Mouse (Mus musculus): ENCODE results near the gene Tcstv3. TPM values are rescaled to one million over a fixed set of nuclear protein-coding genes. Genes with fewer than 3 reads are reported as not detected.
"Not testable (repeated sequence)": the region's sequence is repeated elsewhere in the genome, so short reads cannot be mapped to it uniquely, and the experiment has no call there.

The Tcstv3 gene
- not detected in 2 replicates for polyA plus RNA-seq (2015; fragmentation: Nextera tagmentation; extraction: Ambion mirVana)

GRCm38 (mm10) chr13:120316578-120316977, at the start of gene Tcstv3:
TSS of gene Tcstv3 (plus strand) at chr13:120316878.
- not testable (repeated sequence) for H3K4me3 ChIP-seq; ATAC-seq (ENCODE audit: low FRiP score, low read depth); H3K9ac ChIP-seq; H3K27ac ChIP-seq; H3K4me2 ChIP-seq (replicated peaks); H3K27me3 ChIP-seq; H3K4me1 ChIP-seq; H3K36me3 ChIP-seq; H3K9me3 ChIP-seq
- WGBS = 70% methylated on average over 3 of the region's 3 CpGs

- H3K27ac ChIP-seq; ATAC-seq (ENCODE audit: low FRiP score, low read depth); H3K9ac ChIP-seq; H3K9me3 ChIP-seq; H3K4me2 ChIP-seq (replicated peaks); H3K4me1 ChIP-seq; H3K36me3 ChIP-seq; H3K27me3 ChIP-seq; H3K4me3 ChIP-seq: not testable (repeated sequence)
- WGBS = 23% methylated on average over 2 of the region's 2 CpGs
Measured at GRCm38 (mm10) chr13:120277837-120278236, 38.8 kb upstream of the Tcstv3 start.

GRCm38 (mm10) chr13:120278784-120279183, 37.9 kb upstream of the Tcstv3 start:
- 86% methylated on average over 9 of the region's 9 CpGs for WGBS

GRCm38 (mm10) chr13:120299324-120299894, 17.3 kb upstream of the Tcstv3 start:
- ATAC-seq (ENCODE audit: low FRiP score, low read depth) = no peak
- H3K9me3 ChIP-seq = no peaks in the 10 kb centered on the region
- H3K36me3 ChIP-seq = no peaks in the 10 kb centered on the region
- H3K9ac ChIP-seq = no peak overlapping the region
- no peaks in the 10 kb centered on the region for H3K27me3 ChIP-seq
- no peak overlapping the region for H3K27ac ChIP-seq
- H3K4me2 ChIP-seq (replicated peaks) = no peak overlapping the region
- H3K4me1 ChIP-seq = no peaks in the 10 kb centered on the region
- no peak overlapping the region for H3K4me3 ChIP-seq
- 72% methylated on average over 1 of the region's 1 CpGs for WGBS

More at GRCm38 (mm10) chr13:120278784-120279183, 37.9 kb upstream of the Tcstv3 start:
- H3K9me3 ChIP-seq = no peaks in the 10 kb centered on the region
- no peaks in the 10 kb centered on the region for H3K27me3 ChIP-seq
- H3K4me1 ChIP-seq = no peaks in the 10 kb centered on the region
- H3K36me3 ChIP-seq = no peaks in the 10 kb centered on the region
- no peak overlapping the region for H3K4me2 ChIP-seq (replicated peaks)
- H3K4me3 ChIP-seq = no peak overlapping the region
- no peak overlapping the region for H3K9ac ChIP-seq
- H3K27ac ChIP-seq = no peak overlapping the region
- no peak for ATAC-seq (ENCODE audit: low FRiP score, low read depth)

GRCm38 (mm10) chr13:120299991-120300442, 16.7 kb upstream of the Tcstv3 start, which contains the start of gene BC147527:
TSS of gene BC147527 (plus strand) at chr13:120300392.
- no peak for ATAC-seq (ENCODE audit: low FRiP score, low read depth)
- Histone ChIP-seq H3K27me3 (no peaks in the 10 kb centered on the region), H3K36me3 (no peaks in the 10 kb centered on the region), H3K4me2 (replicated peaks) (no peak within 1 kb of the TSS), H3K9me3 (no peaks in the 10 kb centered on the region), H3K4me3 (no peak within 1 kb of the TSS), H3K9ac (no peak within 1 kb of the TSS), H3K27ac (no peak within 1 kb of the TSS), H3K4me1 (no peaks in the 10 kb centered on the region)
- 51% methylated on average over 2 of the region's 2 CpGs for WGBS

GRCm38 (mm10) chr13:120300853-120301252, 15.8 kb upstream of the Tcstv3 start:
- Histone ChIP-seq H3K4me3 (no peak overlapping the region), H3K4me2 (replicated peaks) (no peak overlapping the region), H3K4me1 (no peaks in the 10 kb centered on the region), H3K27ac (no peak overlapping the region), H3K9me3 (no peaks in the 10 kb centered on the region), H3K27me3 (no peaks in the 10 kb centered on the region), H3K9ac (no peak overlapping the region), H3K36me3 (no peaks in the 10 kb centered on the region)
- WGBS = 82% methylated on average over 4 of the region's 4 CpGs
- ATAC-seq (ENCODE audit: low FRiP score, low read depth) = no peak

GRCm38 (mm10) chr13:120310749-120311148, 5.9 kb upstream of the Tcstv3 start:
- WGBS = 54% methylated on average over 4 of the region's 4 CpGs
- Histone ChIP-seq H3K4me2 (replicated peaks) (no peak overlapping the region), H3K4me3 (no peak overlapping the region), H3K27ac (no peak overlapping the region), H3K27me3 (no peaks in the 10 kb centered on the region), H3K9me3 (no peaks in the 10 kb centered on the region), H3K4me1 (no peaks in the 10 kb centered on the region), H3K36me3 (no peaks in the 10 kb centered on the region), H3K9ac (no peak overlapping the region)
- ATAC-seq (ENCODE audit: low FRiP score, low read depth) = no peak

- no peak for ATAC-seq (ENCODE audit: low FRiP score, low read depth)
- Histone ChIP-seq H3K27ac (no peak overlapping the region), H3K9me3 (no peaks in the 10 kb centered on the region), H3K27me3 (no peaks in the 10 kb centered on the region), H3K4me2 (replicated peaks) (peak overlapping the region; percentile 9; the same call in 1 of the 2 replicates), H3K4me1 (no peaks in the 10 kb centered on the region), H3K9ac (no peak overlapping the region), H3K36me3 (no peaks in the 10 kb centered on the region), H3K4me3 (no peak overlapping the region)
- WGBS = 42% methylated on average over 14 of the region's 14 CpGs
Measured at GRCm38 (mm10) chr13:120313584-120313983, 3.1 kb upstream of the Tcstv3 start.

- ATAC-seq (ENCODE audit: low FRiP score, low read depth) = no peak
- Histone ChIP-seq H3K27me3 (no peaks in the 10 kb centered on the region), H3K4me2 (replicated peaks) (no peak overlapping the region), H3K9ac (no peak overlapping the region), H3K4me1 (no peaks in the 10 kb centered on the region), H3K9me3 (no peaks in the 10 kb centered on the region), H3K4me3 (no peak overlapping the region), H3K27ac (no peak overlapping the region), H3K36me3 (no peaks in the 10 kb centered on the region)
- WGBS = 66% methylated on average over 3 of the region's 3 CpGs
Measured at GRCm38 (mm10) chr13:120320183-120320582, 3.5 kb downstream of the Tcstv3 start.

- no peak overlapping the region for H3K4me3 ChIP-seq
- H3K9me3 ChIP-seq = no peaks in the 10 kb centered on the region
- ATAC-seq (ENCODE audit: low FRiP score, low read depth) = no peak
- no peak overlapping the region for H3K9ac ChIP-seq
- H3K27me3 ChIP-seq = no peaks in the 10 kb centered on the region
- H3K27ac ChIP-seq = no peak overlapping the region
- H3K4me2 ChIP-seq (replicated peaks) = no peak overlapping the region
- no peaks in the 10 kb centered on the region for H3K36me3 ChIP-seq
- 83% methylated on average over 1 of the region's 1 CpGs for WGBS
- H3K4me1 ChIP-seq = no peaks in the 10 kb centered on the region
Measured at GRCm38 (mm10) chr13:120320721-120321120, 4.0 kb downstream of the Tcstv3 start.

Other genes starting within 250 kb of the Tcstv3 start
- not detected in 2 replicates for gene Gm20767, start 176.6 kb upstream of the Tcstv3 start, polyA plus RNA-seq (2015; fragmentation: Nextera tagmentation; extraction: Ambion mirVana)
- not detected in 2 replicates for gene Gm21818, start 144.4 kb upstream of the Tcstv3 start, polyA plus RNA-seq (2015; fragmentation: Nextera tagmentation; extraction: Ambion mirVana)
- gene Gm21762, start 100.9 kb upstream of the Tcstv3 start, polyA plus RNA-seq (2015; fragmentation: Nextera tagmentation; extraction: Ambion mirVana) = not detected in 2 replicates
- not detected in 2 replicates for gene Gm21731, start 77.8 kb upstream of the Tcstv3 start, polyA plus RNA-seq (2015; fragmentation: Nextera tagmentation; extraction: Ambion mirVana)
- gene AF067061, start 53.8 kb upstream of the Tcstv3 start, polyA plus RNA-seq (2015; fragmentation: Nextera tagmentation; extraction: Ambion mirVana) = not detected in 2 replicates
- gene BC147527, start 16.5 kb upstream of the Tcstv3 start, polyA plus RNA-seq (2015; fragmentation: Nextera tagmentation; extraction: Ambion mirVana) = 0.11 and 0.46 TPM in 2 replicates